Mouse (Mus musculus) spleen, postnatal 14 days (tissue): ENCODE measurements around the gene Mrap.

Source experiments
- DNase-seq, 2 experiments: peaks; one replicate each; pipeline ENCODE4 v3.0.0; 2021 to 2022; ENCODE audit warnings: low spot score in 2 of 2

Mrap gene

GRCm38 (mm10) chr16:90753386-90753941, 15.5 kb downstream of the Mrap start:
- DNase-seq, result no peak

- DNase-seq, result no peak
Observed at GRCm38 (mm10) chr16:90759335-90759734, 21.3 kb downstream of the Mrap start.

- DNase-seq, result peak; percentile 21 to 30
Observed at GRCm38 (mm10) chr16:90760515-90760914, 22.5 kb downstream of the Mrap start.

DNA sequence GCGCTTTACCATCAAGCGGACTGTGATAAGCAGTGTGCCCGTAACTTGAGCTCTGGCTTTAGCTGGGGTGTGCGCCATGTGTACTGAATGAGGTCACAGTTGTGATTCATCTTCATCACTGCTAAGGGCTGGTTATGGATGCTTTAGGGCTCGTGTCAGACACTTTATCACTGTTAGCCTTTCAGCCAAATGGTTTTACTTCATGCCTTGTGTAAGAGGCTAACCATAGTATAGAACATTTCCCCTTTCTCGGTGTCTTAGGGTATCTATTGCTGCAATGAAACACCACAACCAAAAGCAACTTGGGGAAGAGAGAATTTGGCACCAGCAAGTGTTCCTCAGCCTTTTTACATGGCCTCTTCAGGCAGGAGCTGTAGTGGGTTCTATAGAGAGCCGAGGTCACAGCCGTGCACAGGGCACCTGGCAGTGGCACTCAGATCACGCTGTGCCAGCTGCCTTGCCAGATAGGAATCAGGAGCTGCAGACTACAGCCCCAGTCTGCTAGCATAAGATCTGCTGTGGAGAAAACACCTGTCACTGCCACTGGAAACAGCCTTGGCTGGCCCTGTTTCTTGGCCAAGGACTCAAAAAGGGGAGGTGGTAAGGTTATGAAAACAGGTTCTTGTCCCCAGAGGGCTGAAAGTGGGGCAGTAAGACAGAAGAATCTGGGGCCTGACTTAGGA, 27.3 kb downstream of the Mrap start:
- DNase-seq, result no peak

DNA sequence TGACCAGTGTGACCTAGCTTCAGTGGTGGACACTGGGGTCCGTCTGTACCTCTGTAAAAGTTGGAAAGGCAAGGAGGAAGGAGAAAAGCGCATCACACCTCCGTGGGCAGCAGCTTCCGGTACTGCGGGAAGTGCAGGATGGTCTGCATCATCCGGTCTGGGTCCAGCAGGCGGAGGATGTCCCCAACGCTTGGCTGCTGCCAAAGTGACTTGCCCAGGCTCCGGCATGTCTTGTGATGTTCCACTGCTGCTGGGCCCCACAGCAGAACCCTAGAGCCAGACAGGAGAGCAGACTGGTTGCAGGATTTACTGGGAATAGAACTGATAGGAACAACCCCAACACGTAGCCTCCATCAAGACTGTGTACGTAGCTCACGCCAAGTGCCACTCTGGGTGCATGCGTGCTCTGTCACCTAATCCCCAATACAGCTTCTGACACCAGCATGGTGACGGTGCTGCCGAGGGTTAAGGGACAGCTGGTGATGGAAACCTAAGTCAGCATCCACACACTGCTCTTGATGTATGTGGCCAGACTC, 29.0 kb downstream of the Mrap start:
- DNase-seq, result no peak

- no peak for DNase-seq
Observed at GRCm38 (mm10) chr16:90774216-90774615, 36.2 kb downstream of the Mrap start.

GRCm38 (mm10) chr16:90774646-90775045, 36.6 kb downstream of the Mrap start:
- DNase-seq, result no peak

DNA sequence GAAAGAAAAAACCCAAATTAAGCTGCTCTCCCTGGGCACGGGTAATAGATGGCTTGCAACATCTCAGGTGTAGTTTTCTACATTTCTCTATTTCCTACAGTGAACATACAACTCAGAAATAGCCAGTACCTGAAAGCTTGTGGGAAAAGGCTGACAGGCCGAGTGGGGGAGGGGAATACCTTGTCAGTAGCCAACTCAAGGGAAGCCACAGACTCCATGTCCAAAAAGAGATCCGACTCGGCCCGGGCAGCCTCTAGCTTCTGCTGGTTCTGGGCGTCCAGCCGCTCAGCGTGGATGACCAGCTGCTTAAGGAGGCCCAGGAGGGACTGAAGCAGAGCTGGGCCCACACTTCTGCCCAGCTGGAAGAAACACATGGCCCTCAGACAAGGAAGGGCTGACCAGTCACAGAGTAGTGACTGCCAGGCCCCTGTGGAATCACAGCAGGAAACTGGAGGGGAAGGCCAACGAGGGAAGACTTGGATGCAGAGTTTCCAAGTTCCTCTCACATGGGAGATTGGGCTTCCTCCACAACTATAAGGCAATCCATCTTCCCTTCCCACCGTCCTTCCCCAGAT, 38.0 kb downstream of the Mrap start:
- no peak for DNase-seq

- DNase-seq, result no peak
Observed at GRCm38 (mm10) chr16:90779783-90780182, 41.8 kb downstream of the Mrap start.

DNA sequence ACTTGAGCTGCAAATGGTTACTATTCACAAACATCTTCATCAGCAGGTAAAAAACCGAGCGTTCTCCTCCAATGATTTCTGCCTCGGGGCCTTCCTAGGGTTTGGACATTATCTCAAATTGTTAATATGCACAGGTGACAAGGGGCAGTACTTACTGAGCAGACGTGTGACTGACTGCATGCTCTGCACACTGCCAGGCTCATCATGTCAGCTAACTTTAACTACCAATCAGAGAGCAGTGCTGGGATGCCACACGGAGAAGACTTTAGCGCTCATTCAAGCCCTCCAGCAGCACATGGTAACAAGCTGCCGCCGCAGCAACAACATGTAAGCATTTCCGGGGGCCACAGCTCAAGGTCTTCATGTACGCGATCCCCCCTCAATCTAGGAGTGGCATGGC, 45.3 kb downstream of the Mrap start:
- DNase-seq, result no peak

DNA sequence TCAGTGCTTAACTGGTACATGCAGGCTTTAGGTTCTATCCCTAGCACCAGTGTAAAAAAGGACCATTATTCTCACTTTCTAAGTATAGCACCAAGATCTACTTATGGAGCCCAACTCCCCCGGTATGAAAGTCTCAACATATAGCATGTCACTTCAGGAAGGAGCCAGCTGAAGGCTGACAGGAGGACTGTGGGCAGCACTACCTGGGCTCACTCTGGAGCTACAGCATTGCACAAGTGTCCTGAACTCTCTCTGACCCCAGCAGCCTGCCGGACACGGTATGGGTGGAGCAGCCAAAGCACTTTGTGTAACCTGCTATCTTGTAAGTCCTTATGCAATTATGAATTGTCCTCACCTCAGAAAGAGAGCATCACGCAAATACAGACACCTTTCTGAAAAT, 47.2 kb downstream of the Mrap start:
- no peak for DNase-seq

DNA sequence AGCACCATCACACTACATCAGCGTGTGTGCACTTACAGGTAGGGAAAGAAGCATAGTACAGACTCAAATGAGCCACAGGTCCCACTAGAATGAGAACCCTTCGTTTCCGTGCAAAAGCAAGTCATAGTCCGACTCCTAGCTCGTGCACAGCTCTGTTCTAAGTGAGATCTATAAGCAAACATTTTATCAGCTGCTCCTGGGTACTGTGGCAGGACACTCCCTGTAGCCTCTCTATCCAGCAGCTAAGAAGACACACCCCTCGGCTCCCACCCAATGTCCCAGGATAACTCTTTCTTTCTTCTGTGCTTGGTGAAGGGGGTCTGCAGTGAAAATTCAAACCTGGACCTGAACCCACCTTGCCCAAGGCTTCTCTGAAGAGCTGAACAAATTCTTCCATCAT, 50.6 kb downstream of the Mrap start:
- DNase-seq, result no peak

DNA sequence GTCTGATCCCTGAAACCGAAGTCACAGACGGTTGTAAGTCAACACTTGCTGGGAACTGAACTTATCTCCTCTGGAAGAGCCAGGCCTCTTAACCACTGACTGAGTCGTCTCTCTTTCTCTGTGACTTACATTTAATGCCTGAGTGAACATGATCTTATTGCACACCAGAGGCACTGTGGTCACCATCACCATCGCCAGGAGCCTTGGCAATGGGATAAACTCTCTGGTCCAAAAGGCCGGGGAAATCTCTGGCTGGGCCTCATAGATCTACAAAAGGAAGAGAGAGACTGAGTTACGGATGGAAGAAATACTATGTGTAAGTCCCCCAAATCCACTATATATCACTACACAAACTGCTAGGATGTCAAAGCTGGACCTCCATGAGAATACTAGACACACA, 52.9 kb downstream of the Mrap start:
- no peak for DNase-seq

DNA sequence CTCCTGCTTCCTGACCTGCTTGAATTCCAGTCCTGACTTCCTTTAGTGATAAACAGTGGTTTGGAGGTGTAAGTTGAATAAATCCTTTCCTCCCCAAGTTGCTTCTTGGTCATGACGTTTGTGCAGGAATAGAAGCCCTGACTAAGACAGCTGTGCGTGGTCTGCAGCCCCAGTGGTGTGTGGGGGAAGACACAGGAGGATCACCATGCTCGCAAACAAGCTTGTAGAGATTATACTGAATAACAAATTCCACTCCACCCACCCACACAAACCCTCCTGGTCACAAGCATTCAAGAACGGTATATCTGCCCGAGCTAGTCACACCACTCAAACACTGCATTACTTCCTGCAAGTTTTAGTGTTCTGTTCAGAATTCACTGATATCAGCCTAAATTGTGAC, 54.1 kb downstream of the Mrap start:
- DNase-seq, result no peak

- DNase-seq, result no peak
Observed at GRCm38 (mm10) chr16:90792500-90792899, 54.5 kb downstream of the Mrap start.

DNA sequence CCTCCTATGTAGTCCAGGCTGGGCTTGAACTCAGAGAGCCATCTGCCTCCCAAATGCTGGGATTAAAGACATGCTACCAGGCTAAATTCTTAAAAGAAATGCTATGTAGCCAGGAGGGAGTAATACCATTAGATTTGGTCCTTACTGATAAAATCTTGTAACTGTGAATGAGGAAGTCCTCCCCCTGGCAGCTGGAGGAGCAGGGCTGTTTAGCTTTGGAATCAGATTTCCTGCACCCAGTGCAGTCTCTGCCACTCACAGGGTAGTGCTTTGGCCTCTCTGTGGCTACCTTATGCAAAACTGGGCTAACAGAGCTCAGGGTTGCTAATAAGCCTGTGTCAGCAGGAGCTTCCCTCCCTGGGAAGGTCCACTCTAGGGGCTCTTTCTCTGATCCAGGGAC, 56.7 kb downstream of the Mrap start:
- no peak for DNase-seq

- no peak for DNase-seq
Observed at GRCm38 (mm10) chr16:90798446-90798845, 60.4 kb downstream of the Mrap start.

DNA sequence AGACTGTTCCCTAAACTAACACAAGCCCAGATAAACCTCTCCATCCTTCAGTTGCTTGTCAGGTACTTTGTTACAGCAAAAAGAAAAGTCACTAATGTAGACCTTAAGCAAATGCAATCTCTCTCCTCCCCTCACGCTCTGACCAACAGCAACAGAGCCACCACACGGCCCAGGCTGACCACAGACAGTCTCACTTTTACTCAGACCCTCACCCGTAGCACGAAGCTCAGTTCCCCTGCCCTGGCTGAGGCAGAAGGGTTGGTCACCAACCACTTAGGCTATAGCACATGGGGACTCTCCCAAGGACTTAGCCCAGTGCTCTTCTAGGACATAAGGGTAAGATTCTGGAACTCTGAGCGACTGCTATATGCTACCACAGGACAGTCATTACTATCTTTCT, 60.8 kb downstream of the Mrap start:
- DNase-seq, result no peak
